Mouse (Mus musculus): ENCODE results near the gene Mycn. TPM values are rescaled to one million over a fixed set of nuclear protein-coding genes. Genes with fewer than 3 reads are reported as not detected.

Gene Mycn
- total RNA-seq, 4 experiments from 2014 or later, result 5.4 to 7.0 (median 6.4) TPM

GRCm38 (mm10) chr12:12924446-12924845 is 17.3 kb downstream of the Mycn start:
- DNase-seq, result no peak

DNA sequence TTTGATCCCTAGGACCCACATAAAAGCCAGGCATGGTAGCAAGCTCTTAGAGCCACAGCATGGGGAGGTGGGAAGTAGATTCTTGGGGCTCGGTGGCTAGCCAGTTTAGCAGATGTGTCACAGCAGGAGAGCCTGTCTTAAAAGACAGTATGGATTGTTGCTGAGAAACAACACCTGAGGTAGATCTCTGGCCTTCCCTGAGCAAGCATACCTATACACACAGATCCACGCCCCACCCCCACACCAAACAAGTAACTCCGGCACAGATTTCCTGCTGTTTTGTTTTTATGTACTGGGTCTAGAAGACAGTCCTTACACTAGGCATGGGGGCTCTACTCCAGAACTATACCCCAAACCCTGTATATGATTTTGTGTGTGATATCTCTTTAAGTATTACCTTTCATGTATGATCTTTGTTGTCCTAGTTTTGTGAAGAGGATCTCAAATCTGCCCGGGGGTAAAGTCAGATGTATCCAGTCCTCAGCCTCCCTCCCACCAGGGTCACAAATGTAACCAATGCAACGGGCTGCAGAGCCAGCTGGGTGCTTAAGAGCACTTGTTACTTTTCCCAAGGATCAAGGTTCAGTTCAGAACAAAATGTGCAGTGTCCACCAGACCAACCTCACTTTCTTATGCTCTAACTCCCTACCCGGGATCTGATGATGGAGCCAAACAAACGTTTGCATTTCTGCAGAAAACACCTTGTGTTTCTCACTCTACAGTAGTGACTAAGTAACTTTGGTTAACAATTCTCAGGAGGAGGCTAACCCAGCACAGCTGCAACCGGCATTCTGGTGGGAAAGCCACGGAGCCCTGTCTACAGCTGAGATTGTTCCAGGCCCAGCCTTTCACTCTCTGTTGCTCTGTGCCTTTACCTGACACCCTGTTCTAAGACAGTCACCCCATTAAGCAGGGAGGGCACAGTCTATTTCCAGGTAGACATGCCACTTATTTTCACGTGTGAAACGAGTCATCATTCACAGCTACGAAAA is 21.3 kb downstream of the Mycn start:
- DNase-seq, result no peak

- no peak for DNase-seq
Measured at GRCm38 (mm10) chr12:12916298-12916697, 25.4 kb downstream of the Mycn start.

- no peak for DNase-seq
Measured at GRCm38 (mm10) chr12:12910356-12910979, 31.2 kb downstream of the Mycn start.

GRCm38 (mm10) chr12:12909631-12910277 is 32.0 kb downstream of the Mycn start:
- no peak for DNase-seq

GRCm38 (mm10) chr12:12906771-12907170 is 34.9 kb downstream of the Mycn start:
- DNase-seq, result no peak

- DNase-seq, result no peak
Measured at GRCm38 (mm10) chr12:12906321-12906720, 35.4 kb downstream of the Mycn start.

DNA sequence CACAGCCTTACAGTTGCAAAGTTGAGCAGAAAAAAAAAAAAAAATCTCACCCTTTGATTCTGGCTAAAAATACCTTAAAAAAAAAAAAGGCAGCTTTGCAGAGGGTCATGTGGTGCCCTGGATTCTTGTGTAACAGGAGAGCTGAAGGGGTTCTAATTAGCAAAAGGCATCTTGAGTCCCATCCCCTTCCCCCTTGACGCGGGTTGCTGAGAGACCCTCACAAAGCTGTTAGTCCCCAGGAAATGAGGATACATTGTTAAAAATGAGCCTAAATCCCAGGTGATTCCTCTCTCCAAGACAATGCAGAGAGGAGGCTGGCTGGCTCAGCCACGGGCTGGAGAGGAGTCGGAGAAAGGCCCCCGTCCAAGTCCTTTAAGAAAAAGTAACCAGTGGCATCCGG is 36.6 kb downstream of the Mycn start:
- DNase-seq, result no peak

GRCm38 (mm10) chr12:12904512-12904953 is 37.2 kb downstream of the Mycn start:
- peak; percentile 40 for DNase-seq

- DNase-seq, result no peak
Measured at GRCm38 (mm10) chr12:12904086-12904485, 37.6 kb downstream of the Mycn start.

DNA sequence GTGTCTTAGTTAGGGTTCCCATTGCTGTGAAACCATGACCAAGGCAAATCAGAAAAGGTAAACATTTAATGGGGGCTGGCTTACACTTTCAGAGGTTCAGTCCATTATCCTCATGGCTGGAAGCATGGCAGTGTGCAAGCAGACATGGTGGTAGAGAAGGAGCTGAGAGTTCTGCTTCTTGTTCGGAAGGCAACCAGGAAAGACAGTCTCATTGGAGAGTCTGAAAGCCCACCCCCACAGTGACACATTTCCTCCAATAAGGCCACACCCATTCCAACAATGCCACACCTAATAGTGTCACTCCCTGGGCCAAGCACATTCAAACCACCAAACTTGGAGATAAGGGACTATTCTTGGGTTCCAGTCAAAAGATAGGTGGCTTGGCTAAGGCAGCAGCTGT is 39.3 kb downstream of the Mycn start:
- no peak for DNase-seq

DNA sequence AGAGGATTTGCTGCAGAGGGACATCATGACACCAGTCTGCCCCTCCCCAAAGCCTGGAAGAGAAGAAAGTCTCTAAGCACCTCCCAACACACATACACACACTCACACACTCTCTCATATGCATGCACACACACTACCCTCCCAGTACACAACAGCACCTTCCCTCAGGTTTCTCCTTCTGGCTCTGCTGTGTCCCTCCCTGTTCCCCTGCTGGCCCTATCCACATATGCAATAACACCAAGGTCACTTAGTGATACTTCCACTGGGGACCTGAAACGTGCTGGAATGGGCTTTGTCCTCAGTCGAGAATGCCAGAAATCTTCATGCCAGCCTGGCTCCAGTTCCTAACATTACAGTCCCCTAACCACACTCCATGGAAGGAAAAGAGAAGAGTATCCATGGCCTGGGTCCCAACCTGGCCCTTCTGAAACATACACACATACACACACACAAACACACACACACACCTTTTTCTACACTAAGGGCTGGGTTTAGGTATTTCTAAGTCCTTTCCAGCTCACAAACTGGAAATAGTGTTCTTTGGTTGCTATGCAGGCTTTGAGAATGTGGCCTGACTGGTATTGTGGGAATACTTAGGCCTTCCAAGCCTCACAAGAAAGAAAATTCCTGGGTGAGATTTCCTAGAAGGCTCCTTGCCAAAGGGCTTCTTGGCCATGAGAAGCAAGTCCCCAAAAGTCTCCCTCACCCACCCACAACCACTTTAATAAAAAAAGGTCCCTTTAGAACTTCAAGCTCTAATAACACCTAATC is 43.2 kb downstream of the Mycn start:
- DNase-seq, result no peak

- no peak for DNase-seq
Measured at GRCm38 (mm10) chr12:12893986-12894385, 47.7 kb downstream of the Mycn start.

- DNase-seq, result no peak
Measured at GRCm38 (mm10) chr12:12886191-12886889, 55.4 kb downstream of the Mycn start.

Data from adrenal gland, adult 8-10 months (tissue).